Mouse (Mus musculus) spleen, embryonic (tissue): ENCODE results near the gene Ttc37.

ENCODE experiments used
- CTCF ChIA-PET: fragments of 350-600 bp; sonication (Branson Sonifier 250); formaldehyde crosslinking; loops from one replicate; lab custom pipeline; 2022; lab: Charles Lee

Ttc37 gene

GRCm38 (mm10) chr13:76157099-76157498 is 58.6 kb downstream of the Ttc37 start:
- CTCF ChIA-PET = no interaction called here

GRCm38 (mm10) chr13:76157508-76157907 is 59.0 kb downstream of the Ttc37 start:
- CTCF ChIA-PET = no interaction called here

GRCm38 (mm10) chr13:76160587-76160986 is 62.1 kb downstream of the Ttc37 start:
- CTCF ChIA-PET = no interaction called here

- CTCF ChIA-PET = no interaction called here
These were observed 75.8 kb downstream of the Ttc37 start for GRCm38 (mm10) chr13:76174297-76174696.

- CTCF ChIA-PET = no interaction called here
These were observed 80.2 kb downstream of the Ttc37 start for GRCm38 (mm10) chr13:76178700-76179099.

- CTCF ChIA-PET = no interaction called here
These were observed 89.1 kb downstream of the Ttc37 start for GRCm38 (mm10) chr13:76187651-76188050.

- CTCF ChIA-PET = no interaction called here
These were observed 90.7 kb downstream of the Ttc37 start for GRCm38 (mm10) chr13:76189190-76189589.

GRCm38 (mm10) chr13:76190273-76190672 is 91.7 kb downstream of the Ttc37 start:
- CTCF ChIA-PET = no interaction called here

GRCm38 (mm10) chr13:76194937-76195336 is 96.4 kb downstream of the Ttc37 start:
- CTCF ChIA-PET = no interaction called here

GRCm38 (mm10) chr13:76195431-76196138 is 97.1 kb downstream of the Ttc37 start:
- CTCF ChIA-PET = no interaction called here

GRCm38 (mm10) chr13:76197297-76197848 is 98.8 kb downstream of the Ttc37 start:
- CTCF ChIA-PET = no interaction called here

- CTCF ChIA-PET = no interaction called here
These were observed 101.4 kb downstream of the Ttc37 start for GRCm38 (mm10) chr13:76199943-76200342.

GRCm38 (mm10) chr13:76214928-76215327 is 116.4 kb downstream of the Ttc37 start:
- CTCF ChIA-PET = no interaction called here

- CTCF ChIA-PET = no interaction called here
These were observed 116.9 kb downstream of the Ttc37 start for GRCm38 (mm10) chr13:76215397-76215796.
